Mouse (Mus musculus) ES-E14 (cell line): ENCODE results near the gene Pbrm1.

Experiments used
- CHD2 ChIP-seq: IDR thresholded peaks from 2 replicates; pipeline ENCODE4 v1.6.1; 2014; ENCODE audit warnings: mild to moderate bottlenecking, low read depth, low read length, inconsistent platforms
- HCFC1 ChIP-seq: IDR thresholded peaks from 2 replicates; pipeline ENCODE4 v1.6.1; 2012; ENCODE audit warnings: low read length, inconsistent platforms, borderline replicate concordance; ENCODE audit not compliant: insufficient read depth
- MAFK ChIP-seq: IDR thresholded peaks from 2 replicates; pipeline ENCODE4 v1.6.1; 2014; ENCODE audit warnings: mild to moderate bottlenecking, low read depth, low read length, inconsistent platforms; ENCODE audit not compliant: insufficient read depth
- ZC3H11A ChIP-seq: IDR thresholded peaks from 2 replicates; pipeline ENCODE4 v1.6.1; 2012; ENCODE audit warnings: low read depth, mild to moderate bottlenecking, inconsistent platforms, low read length, borderline replicate concordance
- ZNF384 ChIP-seq: IDR thresholded peaks from 2 replicates; pipeline ENCODE4 v1.6.1; 2012; ENCODE audit warnings: low read depth, low read length, inconsistent platforms

DNA sequence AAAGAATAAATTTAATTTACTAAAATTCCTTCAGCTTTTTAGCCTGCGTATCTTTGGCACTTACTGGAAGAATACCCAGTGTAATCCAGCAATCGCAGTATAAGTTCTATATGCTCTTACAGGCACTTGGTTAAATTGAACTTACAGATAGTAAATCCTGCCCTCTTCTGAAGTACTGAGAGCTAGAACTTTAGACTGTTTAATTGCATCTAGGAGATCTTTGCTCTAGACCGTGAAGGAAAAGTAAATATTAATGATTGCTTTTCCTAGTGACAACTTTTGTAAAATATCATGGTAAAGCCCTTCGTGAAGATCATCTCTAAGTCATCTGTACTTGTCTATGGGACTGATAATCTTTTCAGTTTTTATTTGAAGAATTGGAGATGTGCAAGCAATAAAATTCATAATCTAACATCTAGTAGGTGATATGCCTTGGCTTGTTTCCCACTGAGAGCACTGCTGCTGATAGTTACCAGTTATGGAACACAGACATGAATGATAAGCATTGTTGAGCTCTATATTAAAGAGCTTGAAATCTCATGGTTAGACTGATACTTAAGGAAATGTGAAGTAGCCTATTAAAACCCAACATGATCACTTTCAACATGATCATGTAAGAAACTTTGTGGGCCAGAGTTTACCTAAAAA is 50.3 kb downstream of the Pbrm1 start:
- TF ChIP-seq ZC3H11A (no peak), CHD2 (no peak), MAFK (no peak), ZNF384 (no peak), HCFC1 (no peak)
